Mouse (Mus musculus) splenic B cell, adult 2 months (primary cell): Measurements from ENCODE around the gene Erp27.
A peak's percentile ranks its signal among the peaks of the same experiment; 100 is the strongest.

Experiments used
- DNase-seq: peaks from one replicate; pipeline ENCODE4 v3.0.0-alpha.2; 2011; ENCODE audit warnings: low read depth, low spot score
- H3K27me3 ChIP-seq: 2 replicates; pipeline ENCODE4 v1.6.1; 2012; ENCODE audit warnings: mild to moderate bottlenecking, low read length, moderate library complexity, mixed read lengths; ENCODE audit not compliant: control insufficient read depth, poor library complexity, insufficient read depth, severe bottlenecking
- H3K36me3 ChIP-seq: 2 replicates; pipeline ENCODE4 v1.6.1; 2012; ENCODE audit warnings: mild to moderate bottlenecking, low read length, moderate library complexity, mixed read lengths; ENCODE audit not compliant: control insufficient read depth, poor library complexity, insufficient read depth, severe bottlenecking

The Erp27 gene

DNA sequence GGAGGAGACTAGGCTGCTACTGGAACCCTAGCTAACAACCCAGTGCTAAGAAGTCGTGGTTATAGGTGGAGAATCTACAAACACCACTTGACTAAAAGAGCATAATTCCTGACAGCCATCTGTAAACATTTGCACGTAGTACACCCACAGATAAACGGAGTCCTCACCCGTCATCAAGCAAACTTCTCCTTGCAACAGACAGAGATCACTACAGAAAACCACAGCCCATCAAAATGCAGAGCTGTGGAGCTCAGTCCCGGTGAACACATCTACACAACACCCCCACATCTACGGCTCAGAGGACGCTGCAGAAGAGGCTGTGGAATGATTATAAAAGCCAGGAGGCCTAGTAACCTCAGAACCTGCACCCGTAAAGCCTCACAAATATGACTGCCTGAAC is 22.5 kb upstream of the Erp27 start:
- no peaks in the 10 kb centered on the region for H3K27me3 ChIP-seq
- no peak for DNase-seq
- no peaks in the 10 kb centered on the region for H3K36me3 ChIP-seq

DNA sequence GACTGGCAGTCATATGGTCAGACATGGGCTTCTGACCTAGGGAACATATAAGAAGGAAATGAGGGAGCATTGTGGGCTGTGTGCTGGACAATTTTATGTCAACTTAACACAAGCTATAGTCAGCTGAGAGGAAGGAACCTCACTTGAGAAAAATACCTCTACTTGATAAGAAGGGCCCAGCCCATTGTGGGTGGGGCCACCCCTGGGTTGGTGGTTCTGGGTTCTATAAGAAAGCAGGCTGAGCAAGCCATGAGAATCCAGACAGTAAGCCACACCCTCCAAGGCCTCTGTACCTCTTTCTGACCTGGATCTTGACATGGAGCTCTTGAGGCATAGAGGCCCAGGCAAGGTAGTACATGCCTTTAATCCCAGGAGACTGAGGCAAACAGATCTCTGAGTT is 21.4 kb upstream of the Erp27 start:
- DNase-seq, result no peak

DNA sequence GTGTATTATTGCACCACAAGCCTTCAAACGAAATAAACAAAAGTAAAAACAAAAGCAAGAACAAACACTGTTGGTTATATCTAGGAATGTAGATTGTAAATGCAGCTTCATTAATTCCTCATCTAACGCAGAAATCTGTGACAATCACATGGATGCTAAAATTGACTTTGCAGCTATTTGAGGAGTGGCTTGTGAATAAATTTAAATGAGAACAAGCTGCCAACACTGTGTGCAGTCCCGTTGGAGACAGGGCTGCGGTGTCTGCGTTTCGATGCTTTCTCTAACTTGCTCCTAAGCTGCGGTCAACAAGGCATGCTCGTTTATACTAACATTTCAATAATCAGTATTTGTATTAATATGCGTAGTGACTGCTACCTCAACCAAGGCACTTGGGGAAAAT is 20.3 kb upstream of the Erp27 start:
- H3K36me3 ChIP-seq, result no peaks in the 10 kb centered on the region; the same call in 1 of the 2 replicates
- DNase-seq, result no peak
- no peaks in the 10 kb centered on the region for H3K27me3 ChIP-seq

More for the DNA sequence above, 21.4 kb upstream of the Erp27 start:
- no peaks in the 10 kb centered on the region for H3K27me3 ChIP-seq
- H3K36me3 ChIP-seq, result no peaks in the 10 kb centered on the region; the same call in 1 of the 2 replicates

DNA sequence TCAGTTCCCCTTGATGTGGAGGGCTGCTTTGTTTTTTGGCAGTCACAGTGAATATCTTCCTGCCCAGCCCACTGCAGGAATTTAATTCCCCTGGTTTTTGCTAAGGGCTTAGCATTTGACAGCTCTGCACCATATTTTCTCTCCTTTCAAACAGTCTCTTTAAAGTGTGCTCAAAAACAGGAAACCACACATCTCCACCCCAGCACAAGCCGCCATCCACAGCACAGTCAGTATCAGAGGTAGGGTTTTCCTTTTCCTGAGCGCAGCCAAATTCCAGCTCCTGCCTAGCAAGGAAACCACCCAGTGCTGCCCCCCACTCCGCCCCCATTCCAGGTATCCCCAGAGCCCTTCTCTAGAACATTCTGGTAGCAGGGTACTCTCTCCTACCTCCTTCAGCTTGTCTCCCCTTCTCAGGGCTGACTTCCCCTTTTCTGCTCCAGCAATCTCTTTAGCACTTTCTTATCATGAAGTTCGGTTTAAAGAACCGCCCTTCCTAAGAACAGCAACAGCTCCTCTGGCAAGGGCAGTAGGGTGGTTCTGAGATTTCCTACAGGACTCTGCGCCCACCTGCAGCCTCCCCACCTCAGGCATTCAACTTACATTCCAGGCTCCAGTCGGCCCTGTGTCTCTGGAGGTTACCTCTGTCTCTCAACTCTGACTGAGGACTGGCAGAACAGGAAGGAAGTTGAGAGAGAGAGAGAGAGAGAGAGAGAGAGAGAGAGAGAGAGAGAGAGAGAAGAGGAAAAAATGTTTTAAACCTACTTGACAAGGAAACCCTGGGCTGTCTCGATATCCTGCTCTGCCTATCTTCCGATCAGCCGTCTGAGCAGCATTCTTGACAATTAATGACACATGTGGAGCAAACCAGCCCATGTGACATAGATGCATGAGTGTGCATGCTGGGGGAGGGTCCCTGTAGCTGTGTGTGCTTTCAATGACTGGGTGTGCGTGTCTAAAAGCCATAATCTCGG is 19.4 kb upstream of the Erp27 start, which contains the start of gene Arhgdib:
TSS of gene Arhgdib (minus strand) at position 849 of the 971 bp plus-strand sequence.
- Histone ChIP-seq H3K36me3 (no peaks in the 10 kb centered on the region; the same call in 1 of the 2 replicates), H3K27me3 (no peaks in the 10 kb centered on the region)
- DNase-seq, result peak; percentile 78

DNA sequence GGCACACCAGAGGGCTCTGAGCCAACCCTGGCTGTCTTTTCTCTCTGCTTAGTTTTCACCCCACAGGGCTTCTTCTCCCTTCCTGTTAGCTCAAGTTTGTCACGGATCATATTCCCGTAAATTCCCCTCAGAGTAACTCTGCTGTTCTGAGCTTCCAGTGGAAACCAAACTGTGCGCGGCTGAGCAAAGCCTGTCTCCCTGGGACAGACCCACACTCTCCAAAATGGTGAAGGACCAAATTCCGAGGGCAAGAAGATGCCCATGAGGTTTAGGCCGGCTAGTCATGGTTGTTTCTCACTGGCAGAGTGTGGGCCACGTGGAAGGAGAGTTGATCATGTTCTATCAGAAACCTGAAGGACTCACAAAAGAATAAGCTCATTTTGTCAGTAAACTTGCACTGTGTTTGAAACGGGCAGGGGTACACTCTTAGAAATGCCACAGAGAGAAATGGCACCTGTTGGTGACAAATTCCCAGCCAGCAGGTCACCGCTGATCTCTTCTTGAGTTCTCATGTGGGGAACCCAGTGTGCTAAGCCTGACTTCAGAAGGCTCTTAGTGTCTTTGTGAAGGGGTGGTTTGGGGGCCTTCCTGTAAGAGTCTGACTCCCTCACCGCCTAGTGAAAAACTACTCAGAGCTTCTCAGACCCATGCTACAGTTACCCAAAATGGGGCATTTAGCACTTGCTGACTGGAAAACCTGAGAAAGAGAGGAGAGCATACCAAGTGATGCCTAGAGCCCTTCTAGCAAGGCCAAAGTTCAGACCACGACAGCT is 18.4 kb upstream of the Erp27 start:
- Histone ChIP-seq H3K27me3 (no peaks in the 10 kb centered on the region), H3K36me3 (peaks cover 2% of the 10 kb centered on the region)
- DNase-seq, result peak; percentile 59

DNA sequence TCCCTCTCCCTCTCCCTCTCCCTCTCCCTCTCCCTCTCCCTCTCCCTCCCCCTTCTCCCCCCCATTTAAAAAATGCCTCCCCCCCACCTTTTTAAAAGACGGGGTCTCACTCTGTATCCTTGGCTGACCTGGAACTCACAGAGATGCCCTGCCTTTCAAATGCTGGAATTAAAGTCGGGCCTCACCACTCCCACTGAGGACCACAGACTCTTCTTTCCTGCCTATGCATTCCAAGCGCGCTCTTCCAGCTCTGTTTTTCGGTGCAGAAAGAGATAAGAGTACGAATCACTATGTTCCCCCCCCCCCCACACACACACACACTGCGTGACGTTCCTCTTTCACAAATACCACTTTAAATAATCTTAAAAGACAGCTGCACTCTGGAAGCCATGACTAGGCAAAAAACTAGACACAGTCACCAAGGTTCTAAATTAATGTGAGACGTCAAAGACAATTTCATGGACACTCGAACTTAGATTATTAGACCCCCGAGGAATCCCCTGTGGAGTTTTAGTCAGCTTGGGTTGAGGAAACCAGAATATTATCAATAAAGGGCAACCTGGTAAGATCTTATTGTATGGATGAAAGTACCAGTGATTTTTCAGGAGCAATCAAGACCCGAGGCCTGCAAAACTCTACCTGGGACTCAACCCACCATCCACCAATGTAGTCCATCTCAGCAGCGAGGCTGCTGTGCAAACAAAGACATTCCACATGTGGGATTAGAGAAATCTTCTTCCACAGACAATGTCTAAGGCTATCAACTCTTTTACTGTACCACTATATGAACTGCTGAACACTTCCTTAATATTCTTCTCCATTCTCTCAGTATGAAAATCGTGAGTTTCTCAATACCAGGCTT is 17.6 kb upstream of the Erp27 start:
- no peaks in the 10 kb centered on the region for H3K27me3 ChIP-seq
- peaks cover 8% of the 10 kb centered on the region for H3K36me3 ChIP-seq
- peak; percentile 54 for DNase-seq

DNA sequence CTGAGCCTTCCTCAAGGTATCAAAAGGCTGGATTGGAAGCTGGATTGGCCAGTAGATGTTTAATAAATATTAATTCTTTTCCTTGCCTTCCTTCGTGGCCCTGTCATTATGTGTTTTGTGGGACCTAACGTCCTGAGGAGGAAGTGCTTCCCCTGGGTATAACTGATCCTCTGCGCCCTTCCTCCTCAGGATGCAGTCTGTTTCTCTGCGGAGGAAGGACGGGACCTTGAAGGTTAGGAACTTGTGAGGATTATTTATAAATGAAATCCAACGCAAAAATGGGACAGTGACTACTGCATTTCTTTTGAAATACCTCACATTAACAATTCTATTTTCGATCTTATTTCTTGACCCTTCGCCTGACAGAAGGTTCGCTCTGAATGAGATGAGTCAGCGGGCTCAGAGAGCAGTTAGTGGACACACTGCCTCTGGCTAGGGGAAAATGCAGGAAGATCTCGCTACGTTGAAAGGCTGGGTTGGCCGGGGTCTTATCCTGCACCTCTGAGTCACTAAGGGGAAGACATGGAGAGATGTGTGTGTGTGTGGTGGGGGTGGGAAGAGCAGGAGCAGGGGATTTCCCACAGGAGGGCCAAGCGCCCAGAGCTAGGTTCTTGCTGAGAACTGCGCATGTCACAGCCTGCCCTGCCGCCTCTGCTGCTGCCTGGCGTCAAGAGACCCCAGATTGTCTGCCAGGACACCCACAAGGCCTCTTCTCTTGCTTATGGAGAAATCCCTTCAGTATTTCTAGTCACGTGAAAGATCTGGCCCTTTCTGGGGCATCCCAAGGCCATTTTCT is 16.5 kb upstream of the Erp27 start:
- peak; percentile 56 for DNase-seq
- Histone ChIP-seq H3K27me3 (no peaks in the 10 kb centered on the region), H3K36me3 (peaks cover 8% of the 10 kb centered on the region)

DNA sequence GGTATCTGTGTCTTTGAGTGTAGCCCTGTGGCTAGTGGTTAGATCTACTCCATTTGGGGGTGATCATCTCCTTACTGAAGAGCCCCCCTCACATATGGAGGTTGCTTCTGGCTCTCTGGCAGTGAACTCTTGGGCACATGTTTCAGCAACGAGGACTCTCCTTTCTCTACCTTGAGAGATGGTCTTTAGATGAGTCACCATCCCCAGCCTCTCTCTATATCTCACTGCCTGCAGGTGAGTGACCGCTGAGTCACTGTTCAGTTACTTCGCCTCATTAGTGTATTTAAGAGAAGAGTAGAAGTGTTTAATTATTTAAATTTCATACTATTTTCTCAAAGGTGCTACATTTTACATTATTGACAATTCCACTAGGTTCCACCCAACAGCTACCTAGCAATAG is 15.1 kb upstream of the Erp27 start:
- H3K36me3 ChIP-seq, result peaks cover 14% of the 10 kb centered on the region
- no peak for DNase-seq
- H3K27me3 ChIP-seq, result no peaks in the 10 kb centered on the region

DNA sequence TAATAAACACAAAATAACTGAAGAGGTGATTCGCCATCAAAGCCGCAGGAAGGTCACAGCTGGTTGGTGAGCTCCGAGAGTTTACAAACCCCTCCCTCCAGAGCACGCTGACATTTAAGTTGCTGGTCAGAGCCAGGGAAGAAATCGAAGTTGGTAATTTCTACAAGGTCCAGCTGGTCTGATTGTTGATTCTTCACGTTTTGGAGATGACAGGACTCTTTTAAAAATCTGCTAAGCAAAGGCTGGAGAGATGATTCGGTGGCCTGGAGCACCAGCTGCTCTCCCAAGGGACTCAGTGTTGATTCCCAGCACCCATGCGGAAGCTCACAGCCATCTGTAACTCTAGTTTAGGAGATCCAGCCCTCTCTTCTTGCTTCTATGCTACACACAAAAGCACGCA is 14.4 kb upstream of the Erp27 start:
- Histone ChIP-seq H3K27me3 (no peaks in the 10 kb centered on the region), H3K36me3 (peaks cover 16% of the 10 kb centered on the region)
- DNase-seq, result no peak

DNA sequence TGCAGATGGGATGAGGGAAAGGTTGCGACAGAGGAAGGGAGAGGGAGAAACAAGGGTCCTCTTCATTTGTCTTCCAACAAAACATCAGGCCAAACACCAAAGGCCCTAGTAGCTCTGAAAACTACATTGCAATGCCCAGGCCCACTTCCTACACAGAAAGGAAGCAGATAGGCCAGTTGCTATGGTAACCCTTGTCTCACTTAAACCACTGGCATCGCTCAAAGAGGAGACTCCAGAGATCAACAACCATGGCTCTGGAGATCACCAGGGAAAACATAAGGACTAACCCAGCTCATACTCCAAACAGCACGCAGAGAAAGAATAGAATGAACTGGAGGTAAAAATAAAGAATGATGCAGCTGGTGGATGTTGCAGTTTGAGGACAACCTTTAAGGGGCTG is 13.3 kb upstream of the Erp27 start:
- DNase-seq, result no peak
- H3K27me3 ChIP-seq, result no peaks in the 10 kb centered on the region
- H3K36me3 ChIP-seq, result peaks cover 21% of the 10 kb centered on the region

DNA sequence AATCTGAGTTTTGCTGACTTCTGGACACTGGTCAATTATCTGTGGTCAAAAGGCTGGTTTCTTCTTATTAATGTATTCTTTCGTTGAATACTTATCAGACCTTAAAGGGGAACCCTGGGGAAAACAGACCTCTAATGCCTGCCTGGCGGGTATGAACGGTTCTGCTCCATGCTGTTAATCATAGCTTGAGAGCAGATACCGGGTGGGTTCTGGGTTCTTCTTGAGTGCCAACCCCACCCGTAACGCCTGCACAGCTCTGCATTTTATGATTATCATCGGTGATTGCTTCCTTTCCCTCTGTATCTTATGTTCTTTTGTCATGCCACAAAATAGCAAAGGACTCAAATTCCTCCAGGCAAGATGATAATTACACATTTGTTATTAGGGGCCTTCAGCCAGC is 12.1 kb upstream of the Erp27 start:
- no peak for DNase-seq
- Histone ChIP-seq H3K36me3 (peaks cover 21% of the 10 kb centered on the region), H3K27me3 (no peaks in the 10 kb centered on the region)

DNA sequence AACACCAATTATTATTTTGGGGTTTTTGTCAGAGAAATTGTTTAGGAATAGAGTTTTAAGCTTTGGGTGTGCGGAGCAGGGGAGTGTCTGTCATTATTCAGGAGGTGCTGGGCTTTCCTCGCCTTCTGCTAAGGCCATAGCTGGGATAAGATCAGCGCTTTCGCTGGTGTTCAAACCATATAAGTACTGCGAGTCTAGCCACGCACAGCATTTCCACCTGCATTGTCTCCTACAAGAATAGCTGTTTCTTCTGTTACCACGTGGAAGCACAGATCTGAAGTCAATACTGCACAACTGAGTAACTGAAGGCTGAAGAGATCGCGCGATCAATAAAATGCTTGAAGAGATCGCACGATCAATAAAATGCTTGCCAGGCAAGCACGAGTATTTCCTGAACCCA is 9.3 kb upstream of the Erp27 start:
- Histone ChIP-seq H3K36me3 (peaks cover 39% of the 10 kb centered on the region), H3K27me3 (no peaks in the 10 kb centered on the region)
- DNase-seq, result no peak

DNA sequence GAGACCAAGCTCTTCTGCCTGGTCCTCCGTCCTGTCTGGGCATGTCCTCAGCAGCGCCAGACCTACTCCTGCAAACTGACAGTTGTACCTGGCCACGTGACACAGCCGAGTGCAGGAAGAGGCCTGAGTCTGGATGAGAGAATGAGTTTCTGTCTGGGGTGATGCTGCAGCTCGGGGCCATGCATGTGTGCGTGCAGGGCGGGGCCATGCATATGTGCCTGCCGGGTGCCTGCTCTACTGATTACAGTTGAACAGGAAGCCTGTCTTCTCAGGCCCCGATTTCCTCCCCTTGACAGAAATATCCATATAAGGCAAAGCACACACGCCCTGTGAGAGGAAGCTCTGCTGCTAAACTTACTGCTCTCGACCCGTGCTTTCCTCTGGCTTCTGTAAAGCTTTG is 8.7 kb upstream of the Erp27 start:
- no peaks in the 10 kb centered on the region for H3K27me3 ChIP-seq
- DNase-seq, result peak; percentile 91
- peaks cover 42% of the 10 kb centered on the region for H3K36me3 ChIP-seq

DNA sequence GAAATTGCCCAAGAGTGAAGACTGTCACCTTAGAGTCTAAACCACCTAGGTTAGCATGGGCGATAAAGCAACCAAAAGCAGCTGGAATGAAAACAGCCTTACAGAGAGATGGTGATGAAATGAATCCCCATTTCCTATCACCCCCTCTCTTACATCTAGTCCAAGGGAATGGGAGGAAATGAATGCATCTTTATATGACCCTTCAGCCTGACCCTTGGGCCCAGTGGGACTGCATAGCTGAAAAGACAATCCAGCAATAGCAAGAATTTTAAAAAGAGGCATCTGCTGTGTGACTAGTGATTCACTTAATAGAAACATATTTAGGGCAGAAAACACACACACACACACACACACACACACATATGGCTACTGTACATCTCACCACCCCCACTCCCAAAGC is 5.6 kb upstream of the Erp27 start:
- Histone ChIP-seq H3K27me3 (no peaks in the 10 kb centered on the region), H3K36me3 (peaks cover 42% of the 10 kb centered on the region)
- DNase-seq, result no peak
